Mouse (Mus musculus): ENCODE measurements around the gene Pax7.
A peak's percentile ranks its signal among the peaks of the same experiment; 100 is the strongest.

Pax7 gene

DNA sequence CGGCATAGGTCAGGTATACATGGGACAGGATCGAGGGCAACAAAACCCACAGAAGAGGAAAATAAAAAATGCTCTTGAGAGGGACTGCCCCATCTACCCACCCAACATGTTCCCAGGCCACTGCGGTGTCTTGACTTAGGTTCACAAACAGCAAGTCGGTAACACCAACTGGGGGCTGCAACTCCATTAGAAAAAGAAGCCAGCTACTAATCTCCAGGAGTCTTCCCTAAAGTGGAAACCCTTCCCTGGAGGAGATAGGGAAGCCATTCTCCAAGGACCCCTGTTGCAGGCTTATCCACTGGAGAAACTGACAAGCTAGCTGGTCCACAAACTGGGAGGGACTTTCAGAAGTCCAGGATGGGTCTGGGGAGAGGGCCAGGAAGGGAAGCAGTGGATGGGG lies 21.4 kb downstream of the Pax7 start:
- no peak for DNase-seq (ENCODE audit: low spot score in 2 of 2)

GRCm38 (mm10) chr4:139811475-139811874 lies 21.9 kb downstream of the Pax7 start:
- DNase-seq (ENCODE audit: low spot score in 2 of 2) = no peak

GRCm38 (mm10) chr4:139810762-139811438 lies 22.4 kb downstream of the Pax7 start:
- no peak for DNase-seq (ENCODE audit: low spot score in 2 of 2)

- DNase-seq (ENCODE audit: low spot score in 2 of 2) = no peak
These were observed 23.9 kb downstream of the Pax7 start for GRCm38 (mm10) chr4:139809381-139809820.

- DNase-seq (ENCODE audit: low spot score in 2 of 2) = no peak
These were observed 25.5 kb downstream of the Pax7 start for GRCm38 (mm10) chr4:139807820-139808219.

GRCm38 (mm10) chr4:139807191-139807808 lies 26.0 kb downstream of the Pax7 start:
- DNase-seq (ENCODE audit: low spot score in 2 of 2) = no peak

DNA sequence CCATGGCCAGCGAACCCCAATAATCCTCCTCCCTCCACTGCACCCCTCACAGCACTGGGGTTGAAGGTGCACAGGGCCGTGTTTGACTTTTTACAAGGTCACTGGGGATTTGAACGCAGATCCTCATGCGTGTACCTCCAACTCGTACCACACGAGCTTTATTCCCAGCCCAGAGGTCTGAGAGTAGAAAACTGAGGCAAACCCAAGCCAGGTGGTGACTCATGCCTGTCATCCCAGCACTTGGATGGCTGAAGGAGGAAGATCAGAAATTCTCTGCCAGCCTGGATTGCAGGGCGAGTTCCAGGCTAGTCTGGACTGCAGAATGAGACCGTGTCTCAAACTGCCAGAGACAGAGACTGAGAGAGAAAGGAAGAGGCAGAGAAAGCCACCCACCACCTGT lies 28.4 kb downstream of the Pax7 start:
- DNase-seq (ENCODE audit: low spot score in 2 of 2) = no peak

- no peak for DNase-seq (ENCODE audit: low spot score in 2 of 2)
These were observed 29.3 kb downstream of the Pax7 start for GRCm38 (mm10) chr4:139803981-139804380.

DNA sequence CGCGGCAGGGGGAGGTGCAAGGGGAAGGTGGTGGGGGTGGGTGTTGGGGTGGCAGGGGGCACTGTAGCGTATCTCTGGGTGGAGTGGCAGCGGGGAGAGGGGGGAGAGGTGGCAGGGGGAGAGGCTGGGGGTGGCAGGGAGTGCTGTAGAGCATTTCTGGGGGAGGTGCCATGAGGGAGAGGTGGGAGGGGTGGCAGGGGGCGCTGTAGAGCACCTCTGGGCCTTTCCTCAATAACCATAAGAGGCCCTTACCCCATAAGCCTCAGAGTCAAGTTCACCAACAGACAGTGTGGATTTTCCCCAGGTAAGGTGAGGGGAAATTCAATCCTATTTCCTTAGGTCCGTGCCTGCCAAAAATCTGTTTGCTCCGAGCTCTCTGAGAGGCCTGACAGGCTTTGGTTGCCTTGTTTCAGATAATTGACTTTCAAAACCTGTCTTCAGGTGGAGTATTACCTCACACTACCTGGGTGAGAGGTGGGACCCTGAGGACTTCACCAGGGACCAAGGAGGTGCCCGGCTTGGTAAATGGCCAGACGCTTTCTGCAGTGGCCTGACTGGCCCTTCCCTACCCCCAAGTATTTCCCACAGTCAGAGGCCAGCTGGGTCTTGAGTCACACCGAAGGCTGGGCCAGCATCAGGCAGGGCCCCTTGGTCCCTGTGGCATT lies 33.8 kb downstream of the Pax7 start:
- DNase-seq (ENCODE audit: low spot score in 2 of 2) = peak in 1 of 2 experiments; percentile 15

- peak; percentile 51 to 66 for DNase-seq (ENCODE audit: low spot score in 2 of 2)
These were observed 36.0 kb downstream of the Pax7 start for GRCm38 (mm10) chr4:139797344-139797743.

- no peak for DNase-seq (ENCODE audit: low spot score in 2 of 2)
These were observed 37.2 kb downstream of the Pax7 start for GRCm38 (mm10) chr4:139796115-139796514.

GRCm38 (mm10) chr4:139791168-139791567 lies 42.2 kb downstream of the Pax7 start:
- DNase-seq (ENCODE audit: low spot score in 2 of 2) = no peak

- no peak for DNase-seq (ENCODE audit: low spot score in 2 of 2)
These were observed 43.6 kb downstream of the Pax7 start for GRCm38 (mm10) chr4:139789772-139790171.

GRCm38 (mm10) chr4:139782926-139783467 lies 50.3 kb downstream of the Pax7 start:
- DNase-seq (ENCODE audit: low spot score in 2 of 2) = no peak

DNA sequence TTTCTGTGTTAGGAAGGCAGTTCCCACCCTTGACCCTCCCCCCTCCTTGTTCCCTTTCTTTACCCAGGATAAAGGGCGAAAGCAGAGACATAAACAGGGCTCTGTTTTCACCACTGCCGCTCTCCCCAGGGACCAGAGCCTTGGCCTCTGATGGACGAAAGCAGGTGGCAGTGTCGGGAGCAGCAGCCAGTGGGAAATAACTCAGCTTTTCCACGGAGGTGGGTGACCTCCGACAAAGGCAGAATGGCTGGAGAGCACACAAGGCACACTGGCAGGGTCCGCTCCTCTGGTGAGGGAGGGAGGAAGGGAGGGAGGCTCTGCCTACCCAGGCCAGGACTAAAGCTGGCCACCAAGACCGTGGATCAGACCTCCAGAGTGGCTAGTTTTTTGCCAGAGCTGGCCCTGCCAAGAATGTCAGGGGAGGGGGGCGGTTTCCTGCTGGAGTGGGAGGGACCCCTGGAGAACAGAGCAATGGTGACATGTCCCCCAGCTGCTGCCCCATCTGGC lies 62.1 kb downstream of the Pax7 start:
- DNase-seq (ENCODE audit: low spot score in 2 of 2) = no peak

DNA sequence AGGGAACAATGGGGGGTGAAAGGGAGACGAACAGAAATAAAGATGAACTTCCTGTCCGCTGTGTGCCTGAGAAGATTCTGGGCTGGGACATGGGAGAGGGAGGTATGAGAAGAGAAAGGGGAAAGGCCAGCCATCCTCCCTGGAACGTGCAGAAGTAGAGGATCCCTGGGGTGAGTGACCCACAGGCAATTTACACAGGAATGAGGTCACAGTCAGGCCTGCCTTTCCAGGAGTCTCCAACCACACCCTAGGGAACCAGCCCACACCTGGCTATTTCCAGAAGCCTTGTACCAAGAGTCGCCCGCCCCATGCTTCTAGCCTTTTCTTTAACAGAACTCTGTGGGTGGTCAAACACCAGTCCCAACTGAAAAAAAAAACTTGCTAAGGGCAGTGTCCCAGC lies 65.5 kb downstream of the Pax7 start:
- DNase-seq (ENCODE audit: low spot score in 2 of 2) = no peak

GRCm38 (mm10) chr4:139767115-139767718 lies 66.1 kb downstream of the Pax7 start:
- DNase-seq (ENCODE audit: low spot score in 2 of 2) = no peak

DNA sequence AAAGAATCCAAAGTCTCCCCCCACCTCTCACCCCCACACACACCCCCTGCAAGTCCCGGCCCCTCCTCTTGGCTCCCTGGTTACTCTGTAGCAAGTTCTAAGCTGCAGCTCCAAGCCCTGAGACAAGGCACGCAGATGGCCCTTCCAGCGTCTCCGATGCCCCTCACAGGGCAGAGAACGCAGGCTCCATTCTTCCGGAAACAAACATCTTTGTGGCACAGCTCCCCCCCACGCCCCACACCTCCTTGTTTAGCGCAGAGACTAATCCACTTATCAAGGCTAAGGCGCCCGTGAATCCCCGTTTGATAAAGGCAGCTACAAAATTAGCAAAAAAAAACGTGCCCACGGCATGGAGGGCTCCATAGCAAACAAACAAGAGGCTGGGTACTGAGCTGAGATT lies 71.4 kb downstream of the Pax7 start:
- no peak for DNase-seq (ENCODE audit: low spot score in 2 of 2)

DNA sequence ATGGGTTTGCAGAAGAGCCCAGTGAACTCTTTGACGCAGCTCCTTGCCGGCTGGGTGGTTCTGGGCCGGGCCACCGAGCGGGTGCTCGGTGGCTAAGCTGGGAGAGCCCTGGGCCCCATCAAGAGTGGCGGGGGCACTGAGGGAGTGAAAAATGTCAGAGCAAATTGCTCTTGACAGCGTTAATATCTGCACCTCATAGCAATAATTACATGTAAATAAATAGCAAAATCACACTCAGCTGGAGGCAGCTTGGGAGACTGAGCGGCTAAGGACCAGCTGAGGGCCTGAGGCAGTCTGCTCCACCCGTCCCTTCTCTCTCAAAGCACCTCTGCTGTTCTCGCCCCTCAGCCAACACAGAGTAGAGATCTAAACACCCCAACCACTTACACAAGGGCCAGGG lies 72.6 kb downstream of the Pax7 start:
- DNase-seq (ENCODE audit: low spot score in 2 of 2) = no peak

DNA sequence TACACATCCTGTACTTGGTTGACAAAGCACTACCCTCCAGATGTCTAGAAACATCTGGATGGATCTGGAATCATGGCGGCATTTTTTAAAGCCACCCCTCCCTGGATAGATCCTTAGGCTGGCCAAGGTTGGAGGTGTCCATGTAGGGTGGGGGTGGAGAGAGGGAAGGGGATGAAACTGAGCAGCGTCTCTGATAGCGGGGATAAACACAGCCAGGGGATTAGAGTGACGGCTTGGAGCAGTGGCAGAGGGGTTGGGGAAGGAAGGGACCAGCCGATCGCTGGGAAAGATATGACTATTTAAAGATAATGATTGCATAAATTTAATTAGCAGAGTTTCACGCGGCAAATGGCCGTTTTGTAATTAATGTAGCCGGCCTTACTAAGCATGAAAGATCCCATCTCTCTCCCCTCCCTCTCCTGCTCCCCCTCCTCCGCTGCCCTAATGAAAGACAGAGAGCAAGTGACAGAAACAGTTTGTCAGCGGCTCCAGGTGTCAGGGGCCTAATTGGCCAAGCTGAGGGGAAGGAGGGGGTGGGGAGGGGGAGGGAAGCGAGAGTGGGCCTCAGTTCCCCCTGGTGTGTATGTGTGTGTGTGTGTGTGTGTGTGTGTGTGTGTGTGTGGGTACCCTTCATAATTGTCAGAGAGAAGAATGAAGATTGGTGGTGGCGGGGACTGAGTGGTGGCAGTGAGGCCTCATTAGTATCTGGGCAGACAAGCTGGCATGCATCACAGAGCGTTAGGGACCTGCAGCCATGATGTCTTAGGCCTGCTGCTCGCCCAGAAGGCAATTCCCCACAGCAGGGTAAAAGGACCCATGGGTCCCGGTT lies 74.6 kb downstream of the Pax7 start:
- DNase-seq (ENCODE audit: low spot score in 2 of 2) = no peak

DNA sequence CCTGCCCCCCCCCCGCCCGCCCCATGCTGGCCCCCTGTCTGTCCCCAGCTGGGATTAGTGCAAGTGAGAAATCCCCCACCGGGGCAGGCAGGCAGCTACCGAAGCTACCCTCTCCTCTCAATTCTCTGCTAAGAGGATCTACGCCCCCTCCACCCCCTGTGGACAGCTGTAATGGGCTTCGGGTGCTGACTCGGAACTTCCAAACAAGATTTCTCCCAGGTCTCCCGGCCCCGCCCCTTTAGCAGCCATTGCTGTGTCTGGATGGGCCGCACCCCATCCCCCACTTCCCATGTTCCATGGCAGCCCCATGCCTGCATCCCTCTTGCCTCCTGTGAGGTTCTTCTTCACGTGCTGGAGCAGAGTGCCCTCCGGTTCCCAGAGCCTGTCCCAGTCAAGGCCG lies 76.4 kb downstream of the Pax7 start:
- DNase-seq (ENCODE audit: low spot score in 2 of 2) = no peak
